Mouse (Mus musculus): ENCODE results near the gene Ttc7b. TPM values are rescaled to one million over a fixed set of nuclear protein-coding genes. Genes with fewer than 3 reads are reported as not detected.

Ttc7b gene
- total RNA-seq, 1 experiment = 19.0 TPM

DNA sequence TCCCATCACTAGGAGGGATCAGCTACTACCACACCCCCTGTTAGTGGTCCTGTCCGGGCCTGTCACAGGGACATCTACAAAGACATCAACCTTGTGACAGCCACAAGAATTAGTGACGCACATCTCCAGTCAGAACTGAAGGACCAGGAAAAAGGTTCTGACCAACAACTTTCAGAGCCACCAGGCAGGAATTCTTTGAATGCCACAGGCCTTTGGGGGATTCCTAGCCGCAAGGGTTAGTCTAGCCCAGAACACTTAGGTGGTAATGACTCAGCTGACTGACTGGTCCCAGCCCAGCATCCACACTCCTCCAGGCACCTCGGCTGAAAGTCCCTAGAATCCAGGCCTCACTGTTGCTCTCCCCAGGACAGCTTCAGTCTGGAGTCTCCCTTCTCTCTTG is 240.7 kb downstream of the Ttc7b start:
- Histone ChIP-seq H3K36me3 (ENCODE audit: control insufficient read depth, insufficient read depth, low read length, poor library complexity, severe bottlenecking) (no peaks in the 10 kb centered on the region), H3K4me3 (ENCODE audit: insufficient read depth in 1 of 2, low read depth in 1 of 2, low read length in 2 of 2, poor library complexity in 1 of 2, severe bottlenecking in 1 of 2) (no peak overlapping the region), H3K27ac (ENCODE audit: insufficient read depth, low read depth, low read length, poor library complexity, severe bottlenecking) (no peak overlapping the region), H3K4me1 (ENCODE audit: control insufficient read depth in 2 of 2, insufficient read depth in 2 of 2, low read length in 2 of 2, poor library complexity in 1 of 2) (peaks cover 2 to 5% of the 10 kb centered on the region in 2 experiments; a peak in 1 of 4 replicates), H3K9me3 (ENCODE audit: control insufficient read depth, insufficient read depth, low read depth, low read length) (no peaks in the 10 kb centered on the region), H3K9ac (ENCODE audit: insufficient read depth, low read depth, low read length, poor library complexity, severe bottlenecking) (no peak overlapping the region)
- TF ChIP-seq MAFK (IDR thresholded peaks at IDR 0.05; ENCODE audit: insufficient read depth, low read depth, low read length) = no peak
- TF ChIP-seq HCFC1 (IDR thresholded peaks at IDR 0.05; ENCODE audit: borderline replicate concordance, insufficient read depth, low read length) = no peak
- no peak for TF ChIP-seq ZC3H11A (IDR thresholded peaks at IDR 0.05; ENCODE audit: borderline replicate concordance, low read depth, low read length)
- no peak for TF ChIP-seq CHD2 (IDR thresholded peaks at IDR 0.05; ENCODE audit: low read depth, low read length)
- no peak for TF ChIP-seq ZNF384 (IDR thresholded peaks at IDR 0.05; ENCODE audit: low read depth, low read length)
- in situ Hi-C loops (cut with MboI; ENCODE audit: low sequenced_read_pairs in 2 of 2, unreplicated experiment in 2 of 2) = no loop called here
- DNase-seq (ENCODE audit: low read depth, low spot score) = no peak

DNA sequence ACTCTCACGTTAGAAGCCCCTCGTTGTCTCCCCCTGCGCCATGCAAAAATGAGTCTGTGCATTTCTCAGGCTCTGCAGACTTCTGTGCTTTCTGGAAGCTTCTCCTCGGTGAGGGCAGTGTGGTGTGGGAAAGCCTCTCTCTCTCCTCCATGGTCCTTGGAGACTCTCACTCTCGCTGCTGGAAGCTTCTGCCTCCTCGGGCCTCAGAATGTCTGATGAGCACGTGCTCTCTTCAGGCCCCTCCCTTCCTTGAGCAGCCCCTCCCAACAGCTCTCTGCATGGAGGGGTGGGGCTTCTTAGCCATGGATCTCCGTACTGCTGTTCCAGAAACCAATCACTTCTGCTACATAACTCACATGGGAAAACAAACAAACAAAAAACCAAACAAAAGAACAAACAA is 242.3 kb downstream of the Ttc7b start:
- Histone ChIP-seq H3K4me1 (ENCODE audit: control insufficient read depth in 2 of 2, insufficient read depth in 2 of 2, low read length in 2 of 2, poor library complexity in 1 of 2) (peaks cover 2 to 3% of the 10 kb centered on the region in 2 experiments; a peak in 1 of 4 replicates), H3K9me3 (ENCODE audit: control insufficient read depth, insufficient read depth, low read depth, low read length) (no peaks in the 10 kb centered on the region), H3K4me3 (ENCODE audit: insufficient read depth in 1 of 2, low read depth in 1 of 2, low read length in 2 of 2, poor library complexity in 1 of 2, severe bottlenecking in 1 of 2) (no peak overlapping the region), H3K36me3 (ENCODE audit: control insufficient read depth, insufficient read depth, low read length, poor library complexity, severe bottlenecking) (no peaks in the 10 kb centered on the region), H3K9ac (ENCODE audit: insufficient read depth, low read depth, low read length, poor library complexity, severe bottlenecking) (no peak overlapping the region), H3K27ac (ENCODE audit: insufficient read depth, low read depth, low read length, poor library complexity, severe bottlenecking) (no peak overlapping the region)
- TF ChIP-seq HCFC1 (IDR thresholded peaks at IDR 0.05; ENCODE audit: borderline replicate concordance, insufficient read depth, low read length) (no peak), CHD2 (IDR thresholded peaks at IDR 0.05; ENCODE audit: low read depth, low read length) (no peak), MAFK (IDR thresholded peaks at IDR 0.05; ENCODE audit: insufficient read depth, low read depth, low read length) (no peak), ZNF384 (IDR thresholded peaks at IDR 0.05; ENCODE audit: low read depth, low read length) (no peak), ZC3H11A (IDR thresholded peaks at IDR 0.05; ENCODE audit: borderline replicate concordance, low read depth, low read length) (no peak)
- no peak for DNase-seq (ENCODE audit: low read depth, low spot score)
- in situ Hi-C loops (cut with MboI; ENCODE audit: low sequenced_read_pairs in 2 of 2, unreplicated experiment in 2 of 2) = no loop called here

DNA sequence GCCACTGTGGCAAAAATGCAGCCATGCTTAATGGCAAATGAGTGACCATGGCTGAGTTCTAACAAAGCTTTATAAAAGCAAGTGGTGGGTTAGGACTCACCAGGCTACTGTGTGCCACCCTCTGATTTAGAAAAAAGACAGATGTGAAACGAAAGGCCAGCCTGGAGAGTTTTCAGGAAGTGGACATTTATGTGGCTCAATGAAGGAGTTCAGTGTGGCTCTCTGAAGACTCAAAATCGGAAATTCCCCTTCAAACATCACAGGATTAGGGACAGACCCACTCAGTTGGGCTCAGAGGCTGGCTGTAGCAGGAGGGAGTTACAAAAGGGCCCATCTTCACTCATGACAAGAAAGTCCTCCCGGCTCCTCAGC is 243.1 kb downstream of the Ttc7b start:
- in situ Hi-C loops (cut with MboI; ENCODE audit: low sequenced_read_pairs in 2 of 2, unreplicated experiment in 2 of 2) = no loop called here
- TF ChIP-seq CHD2 (IDR thresholded peaks at IDR 0.05; ENCODE audit: low read depth, low read length) (no peak), MAFK (IDR thresholded peaks at IDR 0.05; ENCODE audit: insufficient read depth, low read depth, low read length) (no peak), HCFC1 (IDR thresholded peaks at IDR 0.05; ENCODE audit: borderline replicate concordance, insufficient read depth, low read length) (no peak), ZC3H11A (IDR thresholded peaks at IDR 0.05; ENCODE audit: borderline replicate concordance, low read depth, low read length) (no peak), ZNF384 (IDR thresholded peaks at IDR 0.05; ENCODE audit: low read depth, low read length) (no peak)
- H3K36me3 ChIP-seq (ENCODE audit: control insufficient read depth, insufficient read depth, low read length, poor library complexity, severe bottlenecking) = no peaks in the 10 kb centered on the region
- no peaks in the 10 kb centered on the region for H3K9me3 ChIP-seq (ENCODE audit: control insufficient read depth, insufficient read depth, low read depth, low read length)
- DNase-seq (ENCODE audit: low read depth, low spot score) = no peak
- H3K27ac ChIP-seq (ENCODE audit: insufficient read depth, low read depth, low read length, poor library complexity, severe bottlenecking) = no peak overlapping the region
- no peak overlapping the region for H3K4me3 ChIP-seq (ENCODE audit: insufficient read depth in 1 of 2, low read depth in 1 of 2, low read length in 2 of 2, poor library complexity in 1 of 2, severe bottlenecking in 1 of 2)
- no peak overlapping the region for H3K9ac ChIP-seq (ENCODE audit: insufficient read depth, low read depth, low read length, poor library complexity, severe bottlenecking)
- peaks cover 2 to 3% of the 10 kb centered on the region in 2 experiments; a peak in 1 of 4 replicates for H3K4me1 ChIP-seq (ENCODE audit: control insufficient read depth in 2 of 2, insufficient read depth in 2 of 2, low read length in 2 of 2, poor library complexity in 1 of 2)

DNA sequence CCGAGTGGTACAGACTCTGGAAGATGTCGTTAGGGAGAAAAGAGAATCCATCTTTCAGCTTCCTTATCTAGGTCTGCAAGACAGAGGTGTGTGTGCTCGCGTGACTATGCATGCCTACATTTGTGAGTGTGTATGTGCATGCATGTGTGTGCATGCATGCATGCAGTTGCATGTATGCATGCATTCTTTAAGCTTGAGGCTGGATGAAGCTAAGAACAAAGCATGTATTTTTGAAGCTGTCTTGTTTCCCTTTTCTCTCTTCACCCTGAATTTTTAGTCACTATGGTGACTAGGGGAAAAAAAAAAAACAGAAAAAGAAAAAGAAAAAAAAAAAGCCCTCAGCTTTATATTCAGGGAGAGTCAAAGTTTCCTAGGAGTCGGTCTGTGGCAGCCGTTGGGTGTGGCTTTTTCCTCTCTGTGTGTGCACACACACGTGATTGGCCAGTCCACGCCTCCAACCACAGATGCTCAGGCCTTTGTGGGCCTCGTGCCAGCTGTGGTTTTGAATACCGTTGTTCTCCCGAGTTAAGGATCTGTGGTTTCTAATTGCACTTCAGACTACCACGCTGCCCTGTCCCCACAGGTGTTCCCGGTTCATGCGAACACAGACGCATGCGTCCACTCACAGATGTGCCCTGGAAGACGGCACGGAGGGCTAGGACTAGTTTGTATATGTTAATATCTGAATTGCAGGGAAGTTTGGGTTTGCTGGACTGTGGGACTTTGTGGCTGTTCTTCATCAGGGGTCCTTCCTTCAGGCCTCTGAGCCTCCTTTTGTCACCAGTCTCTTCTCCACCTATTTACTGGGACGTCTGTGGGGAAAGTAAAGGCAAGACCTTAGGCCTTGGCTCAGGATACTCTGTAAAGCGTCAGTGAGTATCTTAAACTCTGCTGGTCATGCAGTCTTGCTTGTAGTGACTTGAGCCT is 243.8 kb downstream of the Ttc7b start:
- Histone ChIP-seq H3K9ac (ENCODE audit: insufficient read depth, low read depth, low read length, poor library complexity, severe bottlenecking) (no peak overlapping the region), H3K4me1 (ENCODE audit: control insufficient read depth in 2 of 2, insufficient read depth in 2 of 2, low read length in 2 of 2, poor library complexity in 1 of 2) (peaks cover 2 to 3% of the 10 kb centered on the region in 2 experiments; a peak in 1 of 4 replicates), H3K9me3 (ENCODE audit: control insufficient read depth, insufficient read depth, low read depth, low read length) (no peaks in the 10 kb centered on the region), H3K36me3 (ENCODE audit: control insufficient read depth, insufficient read depth, low read length, poor library complexity, severe bottlenecking) (no peaks in the 10 kb centered on the region), H3K27ac (ENCODE audit: insufficient read depth, low read depth, low read length, poor library complexity, severe bottlenecking) (no peak overlapping the region), H3K4me3 (ENCODE audit: insufficient read depth in 1 of 2, low read depth in 1 of 2, low read length in 2 of 2, poor library complexity in 1 of 2, severe bottlenecking in 1 of 2) (no peak overlapping the region)
- in situ Hi-C loops (cut with MboI; ENCODE audit: low sequenced_read_pairs in 2 of 2, unreplicated experiment in 2 of 2) = no loop called here
- TF ChIP-seq CHD2 (IDR thresholded peaks at IDR 0.05; ENCODE audit: low read depth, low read length) = no peak
- TF ChIP-seq ZNF384 (IDR thresholded peaks at IDR 0.05; ENCODE audit: low read depth, low read length) = no peak
- no peak for TF ChIP-seq ZC3H11A (IDR thresholded peaks at IDR 0.05; ENCODE audit: borderline replicate concordance, low read depth, low read length)
- no peak for TF ChIP-seq HCFC1 (IDR thresholded peaks at IDR 0.05; ENCODE audit: borderline replicate concordance, insufficient read depth, low read length)
- no peak for TF ChIP-seq MAFK (IDR thresholded peaks at IDR 0.05; ENCODE audit: insufficient read depth, low read depth, low read length)
- no peak for DNase-seq (ENCODE audit: low read depth, low spot score)
